Mouse (Mus musculus) ES-E14 (cell line): ENCODE data around the gene Rpl19.

Experiments
- CHD2 ChIP-seq: IDR thresholded peaks from 2 replicates; pipeline ENCODE4 v1.6.1; 2014; ENCODE audit warnings: mild to moderate bottlenecking, low read depth, low read length, inconsistent platforms
- ZC3H11A ChIP-seq: IDR thresholded peaks from 2 replicates; pipeline ENCODE4 v1.6.1; 2012; ENCODE audit warnings: low read depth, mild to moderate bottlenecking, inconsistent platforms, low read length, borderline replicate concordance
- ZNF384 ChIP-seq: IDR thresholded peaks from 2 replicates; pipeline ENCODE4 v1.6.1; 2012; ENCODE audit warnings: low read depth, low read length, inconsistent platforms

GRCm38 (mm10) chr11:97999748-98000147 is 26.8 kb upstream of the Rpl19 start:
- TF ChIP-seq CHD2 (no peak), ZNF384 (no peak), ZC3H11A (no peak)
